Mouse (Mus musculus) cerebellum, postnatal 14 days (tissue): ENCODE data around the gene Ier5l.

ENCODE experiments used
- DNase-seq, 2 experiments: peaks; one replicate each; pipeline ENCODE4 v3.0.0; 2021; ENCODE audit warnings: mixed read lengths in 2 of 2

Ier5l gene

GRCm38 (mm10) chr2:30470143-30470946 is 3.7 kb downstream of the Ier5l start:
- peak; percentile 74 to 81 for DNase-seq

- peak; percentile 88 to 89 for DNase-seq
These were observed 4.2 kb downstream of the Ier5l start for GRCm38 (mm10) chr2:30469796-30470142.

GRCm38 (mm10) chr2:30469009-30469408 is 5.0 kb downstream of the Ier5l start:
- no peak for DNase-seq

- DNase-seq, result no peak
These were observed 7.2 kb downstream of the Ier5l start for GRCm38 (mm10) chr2:30466787-30467186.

GRCm38 (mm10) chr2:30464411-30464810 is 9.6 kb downstream of the Ier5l start:
- DNase-seq, result no peak

- DNase-seq, result peak; percentile 65 to 68
These were observed 10.1 kb downstream of the Ier5l start for GRCm38 (mm10) chr2:30463904-30464330.

GRCm38 (mm10) chr2:30463341-30463761 is 10.7 kb downstream of the Ier5l start:
- DNase-seq, result peak; percentile 43 to 48

GRCm38 (mm10) chr2:30459241-30459640 is 14.8 kb downstream of the Ier5l start:
- DNase-seq, result no peak

GRCm38 (mm10) chr2:30458349-30458748 is 15.7 kb downstream of the Ier5l start:
- DNase-seq, result no peak

GRCm38 (mm10) chr2:30456104-30456980 is 17.7 kb downstream of the Ier5l start:
- no peak for DNase-seq

GRCm38 (mm10) chr2:30454587-30454986 is 19.4 kb downstream of the Ier5l start:
- DNase-seq, result no peak

- no peak for DNase-seq
These were observed 20.4 kb downstream of the Ier5l start for GRCm38 (mm10) chr2:30453570-30453969.

- DNase-seq, result no peak
These were observed 22.5 kb downstream of the Ier5l start for GRCm38 (mm10) chr2:30451525-30451924.

- no peak for DNase-seq
These were observed 23.5 kb downstream of the Ier5l start for GRCm38 (mm10) chr2:30450530-30450929.

- no peak for DNase-seq
These were observed 25.6 kb downstream of the Ier5l start for GRCm38 (mm10) chr2:30448371-30448770.

- DNase-seq, result peak; percentile 76 to 79
These were observed 26.9 kb downstream of the Ier5l start for GRCm38 (mm10) chr2:30446891-30447826.

- no peak for DNase-seq
These were observed 28.7 kb downstream of the Ier5l start for GRCm38 (mm10) chr2:30445312-30445711.

GRCm38 (mm10) chr2:30444450-30444849 is 29.6 kb downstream of the Ier5l start:
- DNase-seq, result no peak

GRCm38 (mm10) chr2:30444006-30444405 is 30.0 kb downstream of the Ier5l start:
- DNase-seq, result no peak

- DNase-seq, result no peak
These were observed 30.7 kb downstream of the Ier5l start for GRCm38 (mm10) chr2:30443281-30443680.

- no peak for DNase-seq
These were observed 31.5 kb downstream of the Ier5l start for GRCm38 (mm10) chr2:30442498-30442890.
